Mouse (Mus musculus) intestine, embryonic 14.5 days (tissue): ENCODE measurements at regions not wholly inside any gene's neighbourhood (a gene's known extent, or its start where the extent isn't known, plus 50 kb on each side); places are given as distances from the start of the nearest gene placed in this dataset.
A peak's percentile ranks its signal among the peaks of the same experiment; 100 is the strongest.

Experiments
- ATAC-seq: fragments of 200-750 bp; cut with Nextera tagmentation; replicated peaks from 2 replicates; pipeline ENCODE4 v1.8.0; 2017; ENCODE audit warnings: low read depth, moderate number of reproducible peaks, moderate TSS enrichment, moderate library complexity; ENCODE audit not compliant: low FRiP score, low TSS enrichment
- DNase-seq: peaks from one replicate; pipeline ENCODE4 v3.0.0-alpha.2; 2018; ENCODE audit warnings: low spot score
- H3K27ac ChIP-seq: fragments of 300-500 bp; sonication (generic); 2 replicates; pipeline ENCODE4 v1.5.1; 2014; ENCODE audit warnings: low read depth, mild to moderate bottlenecking, control low read depth
- H3K27me3 ChIP-seq: fragments of 300-500 bp; sonication (generic); replicated peaks from 2 replicates; pipeline ENCODE4 v1.6.1; 2014; ENCODE audit warnings: low read length, control low read depth; ENCODE audit not compliant: control insufficient read depth, insufficient read depth
- H3K36me3 ChIP-seq: fragments of 300-500 bp; sonication (generic); 2 replicates; pipeline ENCODE4 v1.6.1; 2014; ENCODE audit warnings: low read length, control low read depth; ENCODE audit not compliant: control insufficient read depth, insufficient read depth
- H3K4me1 ChIP-seq: fragments of 300-500 bp; sonication (generic); replicated peaks from 2 replicates; pipeline ENCODE4 v1.6.1; 2014; ENCODE audit warnings: low read length, control low read depth, mixed read lengths; ENCODE audit not compliant: control insufficient read depth, insufficient read depth
- H3K4me2 ChIP-seq: fragments of 300-500 bp; sonication (generic); 2 replicates; pipeline ENCODE4 v1.6.1; 2014; ENCODE audit warnings: low read length
- H3K4me3 ChIP-seq: fragments of 300-500 bp; sonication (generic); 2 replicates; pipeline ENCODE4 v1.5.1; 2014; ENCODE audit warnings: low read depth, low read length, control low read depth, mixed read lengths
- H3K9ac ChIP-seq: fragments of 300-500 bp; sonication (generic); 2 replicates; pipeline ENCODE4 v1.6.1; 2014; ENCODE audit warnings: mild to moderate bottlenecking, low read length
- H3K9me3 ChIP-seq: fragments of 300-500 bp; sonication (generic); 2 replicates; pipeline ENCODE4 v1.6.1; 2016; ENCODE audit warnings: low read length, control low read depth; ENCODE audit not compliant: control insufficient read depth
- WGBS: fragments of 180-500 bp; shearing (Covaris S2); extraction: QIAGEN DNeasy Blood & Tissue Kit; methylation state at CpG from one replicate; pipeline ENCODE4 v1.1.7; 2014; 5-methylcytosine and 5-hydroxymethylcytosine counted together

GRCm38 (mm10) chr3:105241048-105241447 lies 174.4 kb downstream of the 4930564D02Rik start:
- Histone ChIP-seq H3K9me3 (no peaks in the 10 kb centered on the region), H3K4me3 (no peak overlapping the region), H3K9ac (no peak overlapping the region), H3K27ac (no peak overlapping the region), H3K36me3 (no peaks in the 10 kb centered on the region), H3K4me2 (no peak overlapping the region), H3K4me1 (no peaks in the 10 kb centered on the region), H3K27me3 (no peaks in the 10 kb centered on the region)
- DNase-seq (no peak), ATAC-seq (no peak)
- 86% methylated on average over 3 of the region's 3 CpGs for WGBS

DNA sequence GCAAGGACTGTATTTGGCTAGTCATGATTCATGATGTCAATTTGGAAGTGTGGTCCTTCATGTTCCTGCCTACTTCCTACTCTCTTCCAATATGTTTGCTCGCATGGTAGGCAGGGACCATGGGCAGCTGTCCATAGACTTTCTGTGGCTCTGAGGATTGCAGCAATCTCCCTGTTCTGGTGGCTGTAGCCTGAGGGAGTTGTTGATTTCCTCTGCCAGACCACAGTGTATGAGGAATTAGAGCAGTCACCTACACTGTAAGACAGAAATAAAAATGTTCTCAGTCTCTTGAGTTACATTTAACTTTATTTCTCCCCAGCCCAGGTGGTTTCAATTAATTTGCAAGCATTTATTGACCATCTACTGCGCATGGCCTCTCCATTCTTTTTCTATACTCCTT lies 190.5 kb downstream of the 4930564D02Rik start:
- Histone ChIP-seq H3K36me3 (no peaks in the 10 kb centered on the region), H3K9me3 (no peaks in the 10 kb centered on the region), H3K4me1 (no peaks in the 10 kb centered on the region), H3K27me3 (no peaks in the 10 kb centered on the region), H3K27ac (no peak overlapping the region), H3K9ac (no peak overlapping the region), H3K4me3 (no peak overlapping the region), H3K4me2 (no peak overlapping the region)
- WGBS: 84% methylated on average over 2 of the region's 2 CpGs
- no peak for ATAC-seq
- no peak for DNase-seq

DNA sequence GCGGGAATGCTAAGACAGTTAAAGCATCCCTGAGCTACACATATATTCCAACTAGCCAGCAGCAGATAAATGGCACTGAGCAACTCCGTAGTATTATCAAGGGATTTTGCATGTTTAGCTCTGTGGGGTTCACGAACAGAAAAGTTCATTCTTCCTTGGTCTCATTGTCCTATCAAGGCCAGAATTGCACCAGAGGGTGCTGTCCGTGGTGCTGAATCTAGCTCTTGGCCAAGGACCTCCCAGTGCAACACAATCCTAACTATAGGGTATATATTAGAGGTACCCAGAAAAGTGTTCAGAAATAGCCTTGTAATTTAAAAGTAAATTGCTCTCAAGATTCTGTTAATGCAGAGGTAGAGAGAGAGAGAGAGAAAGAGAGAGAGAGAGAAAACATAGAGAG lies 176.9 kb upstream of the Kcnd3 start:
- H3K4me1 ChIP-seq: no peaks in the 10 kb centered on the region
- no peak overlapping the region for H3K9ac ChIP-seq
- DNase-seq (peak; percentile 92), ATAC-seq (no peak)
- H3K4me2 ChIP-seq: no peak overlapping the region
- H3K9me3 ChIP-seq: no peaks in the 10 kb centered on the region
- no peaks in the 10 kb centered on the region for H3K27me3 ChIP-seq
- no peaks in the 10 kb centered on the region for H3K36me3 ChIP-seq
- no peak overlapping the region for H3K4me3 ChIP-seq
- no peak overlapping the region for H3K27ac ChIP-seq
- WGBS: 33% methylated on average over 4 of the region's 4 CpGs

DNA sequence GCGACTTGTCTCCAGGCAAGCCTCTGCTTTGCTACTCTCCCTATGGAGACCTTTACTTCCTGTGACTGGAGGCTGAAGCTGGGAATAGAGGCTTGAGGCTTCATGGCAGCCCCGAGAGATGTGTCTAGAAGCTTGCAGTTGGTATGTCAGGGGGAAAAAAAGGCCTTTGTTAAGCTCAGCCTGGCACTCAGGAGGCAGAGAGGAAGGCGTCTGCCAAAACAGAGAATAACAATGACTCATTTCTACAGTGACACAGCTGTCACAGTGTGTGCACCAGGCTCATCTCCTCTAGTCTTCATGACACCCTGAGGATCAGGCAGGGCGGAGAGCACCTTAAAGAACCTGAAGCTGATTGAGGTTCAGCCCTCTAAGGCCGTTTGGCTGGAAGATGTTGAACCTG lies 171.2 kb upstream of the Kcnd3 start:
- H3K9me3 ChIP-seq: no peaks in the 10 kb centered on the region
- DNase-seq (no peak), ATAC-seq (no peak)
- no peaks in the 10 kb centered on the region for H3K36me3 ChIP-seq
- H3K9ac ChIP-seq: no peak overlapping the region
- H3K4me3 ChIP-seq: no peak overlapping the region
- no peaks in the 10 kb centered on the region for H3K4me1 ChIP-seq
- no peak overlapping the region for H3K27ac ChIP-seq
- H3K27me3 ChIP-seq: no peaks in the 10 kb centered on the region
- 74% methylated on average over 5 of the region's 5 CpGs for WGBS
- no peak overlapping the region for H3K4me2 ChIP-seq

- no peak for ATAC-seq
Measured at GRCm38 (mm10) chr3:105281686-105282085, 170.4 kb upstream of the Kcnd3 start.

DNA sequence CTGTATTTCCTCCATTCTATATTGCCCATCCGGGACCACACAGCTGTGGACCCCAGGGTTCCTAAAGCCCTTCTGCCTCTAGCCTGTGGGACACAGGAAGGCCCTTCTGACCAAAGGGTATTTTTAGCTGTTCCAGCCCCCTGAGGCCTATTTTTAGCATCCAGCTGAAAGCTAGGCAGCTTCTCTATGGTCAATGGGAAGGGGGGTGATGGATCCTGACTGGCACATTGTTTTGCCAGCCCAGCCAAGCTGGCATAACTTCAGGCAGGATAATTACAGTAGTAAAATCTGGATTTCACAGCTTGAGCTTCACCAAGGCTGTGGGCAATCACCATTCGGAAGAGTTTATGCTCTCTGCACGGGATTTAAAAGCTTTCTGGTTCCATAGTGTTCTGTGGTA lies 153.9 kb upstream of the Kcnd3 start:
- ATAC-seq (no peak), DNase-seq (no peak)
- Histone ChIP-seq H3K4me1 (no peaks in the 10 kb centered on the region), H3K27ac (no peak overlapping the region), H3K36me3 (no peaks in the 10 kb centered on the region), H3K4me2 (no peak overlapping the region), H3K9me3 (no peaks in the 10 kb centered on the region), H3K27me3 (no peaks in the 10 kb centered on the region), H3K4me3 (no peak overlapping the region), H3K9ac (no peak overlapping the region)
- 85% methylated on average over 3 of the region's 3 CpGs for WGBS

More at GRCm38 (mm10) chr3:105281686-105282085, 170.4 kb upstream of the Kcnd3 start:
- Histone ChIP-seq H3K9me3 (no peaks in the 10 kb centered on the region), H3K27me3 (no peaks in the 10 kb centered on the region), H3K4me3 (no peak overlapping the region), H3K4me2 (no peak overlapping the region), H3K36me3 (no peaks in the 10 kb centered on the region), H3K4me1 (no peaks in the 10 kb centered on the region), H3K9ac (no peak overlapping the region), H3K27ac (no peak overlapping the region)
- DNase-seq: no peak
- WGBS: 88% methylated on average over 3 of the region's 3 CpGs

DNA sequence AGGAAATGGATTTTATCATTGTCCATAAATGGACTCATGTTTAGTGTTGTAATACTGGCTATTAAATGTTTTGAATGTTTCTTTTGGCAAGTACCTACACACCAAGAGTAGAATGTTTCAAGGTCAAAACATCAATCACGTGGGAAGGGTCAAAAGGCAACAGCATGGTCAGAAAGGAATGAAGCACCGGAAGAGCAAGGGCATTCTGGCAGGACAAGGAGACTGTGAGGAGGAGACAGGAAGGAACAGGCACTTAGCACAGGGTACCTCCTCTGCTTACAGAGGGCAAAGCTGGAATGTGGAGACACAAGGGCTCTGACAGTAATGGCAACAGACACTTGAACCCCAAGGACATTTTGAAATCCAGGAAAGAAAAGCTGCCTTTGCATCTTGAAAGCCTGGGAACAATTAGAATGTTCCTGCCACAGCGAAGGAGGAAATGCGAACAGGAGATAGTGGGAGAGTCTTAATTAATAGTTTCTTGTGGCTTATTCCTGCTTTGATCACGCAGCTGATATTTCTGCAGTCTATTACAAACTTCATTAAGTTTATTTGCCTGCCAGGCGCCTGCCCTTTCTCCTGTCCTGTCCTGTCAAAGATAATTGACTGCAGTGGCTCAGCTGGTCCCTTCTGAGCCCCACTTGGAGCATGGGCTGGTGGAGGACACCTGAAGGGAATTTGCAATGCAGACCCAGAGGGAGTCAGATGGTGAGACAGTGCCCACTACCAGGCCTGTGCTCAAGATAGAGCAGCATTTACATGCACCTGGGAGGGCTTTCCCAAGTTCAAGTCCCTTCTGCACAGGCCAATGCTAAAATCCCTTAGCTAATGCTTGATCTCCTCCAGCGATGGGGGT lies 151.2 kb upstream of the Kcnd3 start:
- Histone ChIP-seq H3K9me3 (no peaks in the 10 kb centered on the region), H3K4me3 (no peak overlapping the region), H3K27ac (no peak overlapping the region), H3K9ac (no peak overlapping the region), H3K27me3 (no peaks in the 10 kb centered on the region), H3K4me1 (no peaks in the 10 kb centered on the region), H3K4me2 (no peak overlapping the region), H3K36me3 (no peaks in the 10 kb centered on the region)
- ATAC-seq (no peak), DNase-seq (no peak)
- 55% methylated on average over 7 of the region's 7 CpGs for WGBS

GRCm38 (mm10) chr3:105307676-105308075 lies 144.5 kb upstream of the Kcnd3 start:
- Histone ChIP-seq H3K4me3 (no peak overlapping the region), H3K9ac (no peak overlapping the region), H3K4me2 (no peak overlapping the region), H3K36me3 (no peaks in the 10 kb centered on the region), H3K4me1 (no peaks in the 10 kb centered on the region), H3K9me3 (no peaks in the 10 kb centered on the region), H3K27me3 (no peaks in the 10 kb centered on the region), H3K27ac (no peak overlapping the region)
- DNase-seq (peak; percentile 64), ATAC-seq (no peak)
- WGBS: 60% methylated on average over 2 of the region's 2 CpGs

DNA sequence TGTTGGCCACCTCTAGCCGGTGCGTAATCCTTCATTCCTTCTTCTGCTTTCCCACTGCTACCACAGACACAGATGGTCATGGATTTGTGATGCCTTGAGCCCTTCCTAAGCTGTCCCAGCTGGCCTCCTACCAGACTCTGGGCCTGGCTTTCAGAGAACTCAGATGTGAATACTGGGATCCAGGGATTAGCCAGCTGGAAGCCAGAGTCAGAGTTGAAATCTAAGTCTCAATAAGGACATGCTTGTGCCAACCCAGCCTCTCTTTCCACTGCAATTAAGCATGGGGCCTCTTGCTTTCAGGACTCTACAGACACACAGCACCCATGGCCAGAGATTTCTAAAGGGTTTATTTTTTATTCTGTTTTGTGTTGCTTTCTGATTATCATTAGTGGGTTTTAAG lies 143.1 kb upstream of the Kcnd3 start:
- H3K36me3 ChIP-seq: no peaks in the 10 kb centered on the region
- H3K4me1 ChIP-seq: no peaks in the 10 kb centered on the region
- no peaks in the 10 kb centered on the region for H3K27me3 ChIP-seq
- DNase-seq: no peak
- H3K9ac ChIP-seq: no peak overlapping the region
- no peak overlapping the region for H3K4me2 ChIP-seq
- no peaks in the 10 kb centered on the region for H3K9me3 ChIP-seq
- 89% methylated on average over 2 of the region's 2 CpGs for WGBS
- no peak overlapping the region for H3K27ac ChIP-seq
- no peak for ATAC-seq
- no peak overlapping the region for H3K4me3 ChIP-seq
